Mouse (Mus musculus) cortical plate, adult 2 months (tissue): ENCODE measurements around the gene Dkkl1.

Experiments
- CTCF ChIP-seq: fragments of 200-500 bp; IDR thresholded peaks from 2 replicates; pipeline ENCODE4 v1.5.1; 2011; ENCODE audit warnings: mild to moderate bottlenecking, control low read depth, low read length; ENCODE audit not compliant: insufficient read depth; ENCODE audit errors: extremely low read depth
- POLR2A ChIP-seq: fragments of 200-500 bp; IDR thresholded peaks from 2 replicates; pipeline ENCODE4 v1.6.1; 2011; ENCODE audit warnings: mild to moderate bottlenecking, low read length, control low read depth; ENCODE audit not compliant: insufficient read depth; ENCODE audit errors: extremely low read depth

- TF ChIP-seq CTCF (no peak), POLR2A (no peak)
Observed at GRCm38 (mm10) chr7:45229046-45229445, 17.1 kb upstream of the Dkkl1 start.
